Mouse (Mus musculus) heart, postnatal 36 days (tissue): Measurements from ENCODE around the gene Defb36. TPM values are rescaled to one million over a fixed set of nuclear protein-coding genes. Genes with fewer than 3 reads are reported as not detected.

Experiments used
- DNase-seq, 2 experiments: peaks; one replicate each; pipeline ENCODE4 v3.0.0; 2021 to 2022
- intact Hi-C: fragments of 180-260 bp; cut with DNase I; formaldehyde crosslinking; loops from one replicate; pipeline ENCODE4 v1.15.1; 2025
- total RNA-seq, 2 experiments: library from RNA; stranded (reverse); gene quantifications; 2 replicates each; pipeline ENCODE4 v1.2.3; 2021

Gene Defb36
- total RNA-seq: not detected

DNA sequence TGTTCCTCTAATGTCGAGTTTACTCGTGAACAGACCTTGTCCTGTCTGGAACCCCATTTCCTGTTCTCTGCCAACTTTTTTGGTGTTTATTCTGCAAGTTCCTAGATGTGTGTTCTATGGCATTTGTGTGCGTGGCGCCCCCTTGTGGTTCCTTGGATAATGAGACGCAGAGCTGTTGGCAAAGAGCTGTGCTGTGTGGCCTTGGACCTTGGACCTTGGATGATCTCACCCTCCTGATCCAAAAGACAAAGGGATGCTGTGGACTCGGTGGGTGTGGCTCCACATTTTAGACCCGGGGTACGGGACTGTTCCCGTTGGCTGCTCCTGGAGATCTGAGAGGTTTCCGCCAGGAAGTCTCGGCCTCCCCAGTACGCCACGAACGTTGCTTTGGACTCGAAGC, at the start of gene Defb36:
Defb36 (plus strand) TSS at position 271 of the 400 bp plus-strand sequence.
- peak; percentile 23 to 53 for DNase-seq
- intact Hi-C loops: no loop called here

DNA sequence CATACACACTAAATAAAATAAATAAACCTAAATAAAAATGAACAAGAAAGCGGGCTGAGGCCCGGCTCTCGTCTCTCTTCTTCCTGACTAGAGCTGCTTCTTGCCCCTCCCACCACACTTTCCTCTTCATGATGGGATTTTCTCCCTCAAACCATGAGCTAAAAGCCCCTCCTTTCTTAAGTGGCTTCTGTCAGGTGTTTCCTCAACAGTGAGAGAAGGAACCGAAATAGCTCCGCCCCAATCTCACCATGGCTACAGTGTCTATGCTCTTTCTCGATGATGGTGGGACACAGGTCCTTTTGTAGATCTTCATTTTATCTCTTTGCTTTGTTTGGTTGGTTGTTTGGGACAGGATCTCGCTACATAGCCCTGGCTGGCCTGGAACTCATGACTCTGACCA, 47.5 kb upstream of the Defb36 start:
- intact Hi-C loops: no loop called here

DNA sequence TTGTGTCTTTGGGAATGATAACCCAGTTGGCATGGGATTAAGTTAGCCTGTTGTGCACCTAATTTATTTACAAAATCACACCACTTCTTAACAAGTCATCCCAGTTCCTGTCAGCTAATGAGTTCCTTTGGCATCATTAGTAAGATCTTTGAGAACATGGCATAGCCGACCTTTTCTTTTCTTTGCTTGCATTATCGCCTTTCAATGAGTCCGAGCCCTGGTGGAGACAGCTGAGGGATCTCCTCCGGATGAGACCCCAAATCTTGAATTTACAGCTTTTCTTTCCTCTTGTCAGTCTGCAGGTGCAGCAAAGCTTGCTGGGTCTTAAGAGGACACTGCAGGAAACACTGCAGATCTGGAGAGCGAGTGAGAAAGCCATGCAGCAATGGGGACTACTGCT, 35.1 kb upstream of the Defb36 start, which contains the start of gene Gm17416:
Gm17416 (plus strand) TSS at position 301 of the 400 bp plus-strand sequence.
- DNase-seq: no peak
- intact Hi-C loops: no loop called here

More for the DNA sequence above, 47.5 kb upstream of the Defb36 start:
- no peak for DNase-seq

GRCm38 (mm10) chr2:152569881-152570280, 34.2 kb upstream of the Defb36 start:
- no peak for DNase-seq
- intact Hi-C loops: no loop called here

DNA sequence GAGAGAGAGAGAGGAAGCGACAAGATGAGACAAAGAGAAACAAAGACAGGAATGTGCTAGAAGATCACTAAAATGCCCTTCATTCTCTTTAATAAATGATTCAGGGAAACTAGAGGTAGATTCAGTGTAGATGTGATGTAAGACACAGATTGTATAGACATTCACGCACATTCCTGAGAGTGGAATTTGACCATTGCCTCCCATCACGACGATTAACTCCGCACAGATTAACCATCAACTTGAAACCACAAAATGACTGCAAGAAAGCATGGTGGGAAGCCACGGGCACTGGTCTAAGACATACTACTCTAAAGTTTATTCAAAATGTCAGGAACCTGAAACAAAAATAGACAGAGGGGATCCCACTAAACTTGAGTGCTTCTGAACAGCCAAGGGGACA, 33.8 kb upstream of the Defb36 start:
- DNase-seq: no peak
- intact Hi-C loops: no loop called here

DNA sequence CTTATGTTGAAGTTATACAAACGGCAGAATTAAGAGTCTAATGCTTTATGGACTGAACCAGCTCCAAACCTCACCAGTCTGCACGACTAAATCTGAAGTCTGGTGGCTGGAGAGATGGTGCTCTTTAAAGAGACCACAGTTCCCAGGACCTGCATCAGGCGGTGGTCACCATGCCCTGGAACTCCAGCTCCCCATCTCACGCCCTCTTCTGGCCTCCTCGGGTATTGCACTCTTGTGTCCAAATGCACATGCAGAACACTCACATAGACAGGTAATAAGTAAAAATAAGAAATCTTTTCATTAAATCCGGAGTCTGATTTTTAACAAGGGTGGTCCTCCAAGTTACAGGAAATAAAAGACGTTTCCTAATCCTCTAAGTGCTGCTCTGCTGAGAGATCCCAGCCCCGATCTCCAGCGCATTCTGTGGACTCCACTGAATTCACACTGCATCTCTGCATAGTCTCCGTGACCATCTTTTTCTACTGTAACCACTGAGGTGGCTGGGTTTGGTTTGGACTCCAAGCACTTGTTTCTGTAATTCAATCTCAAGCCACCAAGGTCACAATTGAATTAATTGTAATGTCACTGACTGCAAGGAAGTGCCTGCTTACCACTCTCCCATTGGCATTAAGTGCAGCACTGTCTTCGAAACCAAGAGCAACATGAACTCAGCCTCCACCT, 31.9 kb upstream of the Defb36 start, which contains the start of gene Defb21:
Defb21 (plus strand) TSS at position 631 of the 681 bp plus-strand sequence.
- intact Hi-C loops: no loop called here
- DNase-seq: no peak

- DNase-seq: no peak
- intact Hi-C loops: no loop called here
Measured at GRCm38 (mm10) chr2:152573484-152573883, 30.6 kb upstream of the Defb36 start.

DNA sequence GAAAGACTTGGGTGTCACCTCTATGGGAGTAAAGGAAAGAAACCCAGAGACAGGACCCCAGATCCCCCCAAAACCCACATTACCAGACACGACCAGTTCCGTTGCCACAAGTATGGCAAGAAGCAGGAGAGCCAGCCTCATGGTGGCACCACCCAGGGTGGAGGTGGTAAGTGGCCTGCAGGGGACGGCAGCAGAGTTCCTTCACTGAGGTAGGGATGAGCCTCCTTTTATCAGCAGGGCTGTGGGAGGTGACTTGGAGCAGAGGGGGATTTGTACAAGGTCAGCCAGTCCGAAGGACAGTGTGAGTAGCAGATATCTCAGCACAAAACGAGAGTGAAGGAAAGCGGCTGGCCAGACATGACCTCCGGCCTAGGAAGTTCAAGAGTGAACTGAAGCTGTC, 24.0 kb upstream of the Defb36 start, which contains the start of gene Defb19:
Defb19 (minus strand) TSS at position 206 of the 400 bp plus-strand sequence.
- intact Hi-C loops: loop anchor here (10.0 kb wide), 1 partner anchor 185 kb away; the partner anchor contains the start of gene Sox12
- no peak for DNase-seq

GRCm38 (mm10) chr2:152580612-152581011, 23.5 kb upstream of the Defb36 start:
- no peak for DNase-seq
- intact Hi-C loops: loop anchor here (10.0 kb wide), 1 partner anchor 186 kb away; the partner anchor contains the start of gene Sox12

DNA sequence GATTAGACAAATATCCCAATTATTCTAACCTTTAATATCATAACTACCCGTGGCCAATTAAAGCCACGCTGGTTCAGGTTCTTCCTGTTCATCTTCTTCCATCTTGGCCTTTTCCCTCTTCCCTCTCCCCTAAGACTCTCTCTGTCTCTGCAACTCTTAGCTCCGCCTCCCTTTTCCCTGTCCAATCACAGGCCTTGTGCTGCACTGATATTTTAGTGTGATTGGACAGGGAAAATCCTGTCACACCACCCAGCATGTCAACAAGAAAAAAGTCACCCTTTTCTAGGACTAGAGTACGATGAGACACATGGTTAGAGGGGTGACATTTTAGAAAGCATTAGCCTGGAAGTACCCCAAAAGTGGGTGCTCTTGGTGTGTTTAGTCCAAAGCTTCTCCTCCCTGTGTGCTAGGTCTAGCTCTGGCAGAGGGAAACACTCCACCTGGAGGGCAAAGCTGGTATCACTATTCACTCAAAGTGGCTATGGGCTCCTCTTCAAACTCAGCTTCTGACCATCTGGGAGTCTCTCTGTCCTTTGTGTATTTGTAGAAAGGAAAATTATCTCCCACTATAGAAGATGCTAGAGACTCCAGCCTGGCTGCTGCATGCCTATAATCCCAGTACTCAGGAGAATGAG, 17.1 kb upstream of the Defb36 start:
- DNase-seq: no peak
- intact Hi-C loops: loop anchor here (5.0 to 10.0 kb wide), 2 partner anchors 135 to 192 kb away; partner anchors contain the start of gene Sox12

- DNase-seq: no peak
- intact Hi-C loops: loop anchor here (5.0 to 10.0 kb wide), 2 partner anchors 136 to 194 kb away; partner anchors contain the start of gene Sox12
Measured at GRCm38 (mm10) chr2:152588450-152588849, 15.7 kb upstream of the Defb36 start.

DNA sequence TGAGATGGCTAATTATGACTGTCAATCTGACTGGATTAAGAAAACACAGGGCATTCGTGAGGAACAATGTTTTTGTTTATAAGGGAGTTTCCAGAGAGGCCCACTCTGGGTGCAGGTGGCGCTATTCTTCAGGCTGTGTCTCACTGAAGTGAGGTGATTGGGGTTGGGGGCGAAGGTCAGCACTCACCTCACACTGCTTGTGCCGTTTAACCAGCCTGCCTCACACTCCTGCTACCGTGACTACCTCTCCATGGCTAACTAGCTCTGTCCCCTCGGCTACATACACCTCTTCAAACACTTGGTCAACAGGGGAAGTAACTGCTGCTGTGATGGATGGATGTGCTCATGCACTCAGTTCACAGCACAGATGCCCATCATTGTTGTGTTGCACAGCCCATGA, 15.1 kb upstream of the Defb36 start:
- intact Hi-C loops: loop anchor here (5.0 to 10.0 kb wide), 2 partner anchors 137 to 194 kb away; partner anchors contain the start of gene Sox12

DNA sequence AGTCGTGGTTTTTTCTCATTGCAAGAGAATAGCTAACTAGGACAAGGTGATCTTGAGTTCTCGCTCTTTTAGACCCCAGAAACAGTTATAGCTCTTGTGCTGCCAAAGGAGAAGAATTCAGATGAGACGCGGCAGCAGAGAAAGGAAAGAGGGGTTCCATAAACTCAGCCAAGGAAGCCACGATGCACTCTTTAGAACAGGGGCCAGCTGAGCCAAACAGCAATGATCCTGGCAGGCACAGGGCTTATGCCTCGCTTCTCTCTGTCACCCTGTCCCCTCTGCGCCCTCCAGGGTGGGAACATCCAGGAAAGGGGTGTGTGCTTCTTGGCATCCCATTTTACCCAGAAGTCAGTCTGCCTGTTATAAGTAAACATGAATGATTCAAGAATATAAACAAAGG, 4.8 kb upstream of the Defb36 start, which contains the start of gene Defb45:
Defb45 (minus strand) TSS at position 101 of the 400 bp plus-strand sequence.
- intact Hi-C loops: no loop called here
- DNase-seq: no peak

More for the DNA sequence above, 15.1 kb upstream of the Defb36 start:
- no peak for DNase-seq

DNA sequence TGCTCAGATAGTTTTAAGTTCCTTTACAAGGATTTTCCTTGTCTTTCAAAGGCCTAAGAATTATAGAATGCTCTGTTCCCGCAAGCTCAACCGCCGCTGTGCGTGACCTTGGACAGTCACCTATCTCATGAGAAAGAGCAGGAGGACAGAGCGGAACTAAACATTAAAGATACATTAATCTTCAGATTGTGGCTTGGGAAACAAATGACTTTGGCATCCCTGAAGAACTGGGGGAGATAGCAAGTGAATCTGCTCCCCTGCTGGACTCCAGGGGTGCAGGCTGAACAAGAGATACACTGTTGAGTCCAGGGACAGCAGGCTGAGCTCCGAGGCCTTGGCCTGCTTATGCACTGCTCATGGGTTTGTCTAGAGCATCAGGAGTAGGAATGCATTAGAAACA, 4.1 kb upstream of the Defb36 start:
- intact Hi-C loops: loop anchor here (2.0 kb wide), 1 partner anchor 45 kb away; no protein-coding TSS in a partner anchor
- no peak for DNase-seq

DNA sequence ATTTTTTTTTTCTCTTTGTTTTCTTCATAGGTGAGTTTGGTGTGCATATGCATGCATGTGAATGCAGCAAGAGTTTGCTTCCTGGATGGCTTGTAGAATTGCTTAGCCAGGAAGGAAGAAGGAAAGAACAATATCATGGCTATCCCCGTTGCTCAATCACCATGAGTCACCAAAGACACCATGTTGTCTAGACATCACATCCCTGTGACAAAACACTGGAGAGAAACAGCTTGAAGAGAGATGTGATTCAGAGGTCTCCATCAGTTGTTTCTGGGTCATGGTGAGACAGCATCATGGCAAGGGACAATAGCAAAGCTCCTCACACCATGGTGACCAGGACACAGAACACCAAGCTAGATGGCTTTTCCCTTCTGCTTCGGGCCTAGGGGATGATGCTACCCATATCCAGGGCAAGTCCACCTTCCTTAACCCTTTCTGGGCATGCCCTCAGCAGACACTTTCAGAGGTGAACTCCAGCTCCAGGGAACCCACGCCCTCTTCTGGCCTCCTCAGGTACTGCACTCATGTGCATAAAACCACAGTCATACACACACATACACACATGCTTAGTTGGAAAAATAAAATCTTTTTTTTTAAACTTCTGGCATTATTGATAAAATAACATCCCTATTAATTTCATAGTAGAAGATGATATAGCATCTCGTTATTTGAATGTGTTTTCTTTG, 2.7 kb upstream of the Defb36 start:
- no peak for DNase-seq
- intact Hi-C loops: loop anchor here (2.0 kb wide), 1 partner anchor 47 kb away; no protein-coding TSS in a partner anchor

DNA sequence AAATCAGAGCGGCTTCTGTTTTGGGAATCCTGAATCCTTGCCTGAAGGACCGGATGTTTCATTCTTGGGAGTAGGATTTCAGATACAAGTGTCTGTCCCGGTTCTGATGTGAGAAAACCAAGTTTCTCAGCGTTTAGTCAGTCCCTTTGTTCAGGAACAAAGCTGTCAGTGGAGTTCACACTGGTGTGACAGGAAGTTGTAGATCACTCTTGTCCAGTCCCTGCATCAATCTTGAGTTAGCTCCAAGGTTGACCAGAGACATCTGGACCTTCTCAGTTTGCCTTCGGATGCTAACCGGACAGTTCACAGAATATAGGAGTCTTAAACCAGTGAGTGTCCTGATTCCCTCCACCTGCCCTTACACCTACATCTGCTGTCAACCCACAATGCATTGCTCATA, 3.6 kb downstream of the Defb36 start:
- intact Hi-C loops: no loop called here
- no peak for DNase-seq

DNA sequence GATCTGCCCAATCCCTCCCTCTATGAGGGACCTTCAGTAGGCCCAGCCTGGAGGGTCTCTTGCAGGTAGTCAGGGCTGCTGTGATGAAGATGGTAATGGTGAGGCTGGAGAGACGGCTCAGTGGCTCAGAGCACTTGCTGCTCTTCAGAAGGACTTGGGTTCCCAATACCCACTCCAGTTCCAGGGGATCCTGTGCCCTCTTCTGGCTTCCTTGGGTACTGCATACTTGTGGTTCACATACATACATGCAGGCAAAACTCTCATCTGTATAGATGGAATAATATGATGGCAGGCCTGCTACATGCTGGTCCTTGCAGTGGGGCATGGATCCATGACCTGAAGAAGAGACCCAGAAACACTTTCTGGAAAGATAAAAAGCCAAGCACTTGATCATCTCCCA, 4.6 kb downstream of the Defb36 start:
- DNase-seq: no peak
- intact Hi-C loops: no loop called here

DNA sequence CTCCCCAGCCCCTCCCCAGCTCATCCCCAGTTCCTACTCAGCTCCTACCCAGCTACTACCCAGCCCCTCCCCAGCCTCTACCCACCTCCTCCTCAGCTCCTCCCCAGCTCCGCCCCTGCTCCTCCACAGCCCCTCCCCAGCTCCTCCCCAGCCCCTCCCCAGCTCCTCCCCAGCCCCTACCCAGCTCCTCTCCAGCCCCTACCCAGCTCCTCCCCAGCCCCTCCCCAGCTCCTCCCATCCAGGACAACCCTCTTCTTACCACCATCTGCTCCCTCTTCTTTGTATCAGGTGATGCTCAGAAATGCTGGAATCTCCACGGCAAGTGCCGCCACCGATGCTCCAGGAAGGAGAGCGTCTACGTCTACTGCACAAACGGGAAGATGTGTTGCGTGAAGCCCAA, 8.1 kb downstream of the Defb36 start:
- intact Hi-C loops: loop anchor here (10.0 kb wide), 1 partner anchor 133 kb away; no protein-coding TSS in a partner anchor
- DNase-seq: no peak

GRCm38 (mm10) chr2:152615563-152615962, 11.4 kb downstream of the Defb36 start:
- intact Hi-C loops: loop anchor here (1.0 to 10.0 kb wide), 3 partner anchors 42 to 217 kb away; partner anchors contain the start of gene Bcl2l1
- peak; percentile 50 to 51 for DNase-seq

GRCm38 (mm10) chr2:152616470-152616869, 12.3 kb downstream of the Defb36 start:
- no peak for DNase-seq
- intact Hi-C loops: loop anchor here (5.0 to 10.0 kb wide), 2 partner anchors 128 to 216 kb away; partner anchors contain the start of gene Bcl2l1
